Mouse (Mus musculus) erythroid progenitor cell, adult 5-6 weeks (primary cell): Measurements from ENCODE around the gene Sp2. TPM values are rescaled to one million over a fixed set of nuclear protein-coding genes. Genes with fewer than 3 reads are reported as not detected.
A peak's percentile ranks its signal among the peaks of the same experiment; 100 is the strongest.

ENCODE experiments used
- ATAC-seq: replicated peaks from 2 replicates; pipeline ENCODE4 v1.8.0; 2016; ENCODE audit warnings: moderate number of reproducible peaks, mild to moderate bottlenecking, moderate TSS enrichment, inconsistent platforms; ENCODE audit not compliant: poor library complexity, low FRiP score, severe bottlenecking
- total RNA-seq, 2 experiments: library from RNA; stranded (forward) in 1 of 2; stranded (reverse) in 1 of 2; fragments of 150-400 nt in 1 of 2; fragments of 186-747, 209-891 nt in 1 of 2; gene quantifications; 2 replicates each; pipeline versions ENCODE4 v1.2.3 to v1.2.4; 2015 to 2017; ENCODE audit warnings: low replicate concordance in 2 of 2

Gene Sp2
- total RNA-seq, 2 experiments from 2014 or later = 27.8 to 52.4 TPM

DNA sequence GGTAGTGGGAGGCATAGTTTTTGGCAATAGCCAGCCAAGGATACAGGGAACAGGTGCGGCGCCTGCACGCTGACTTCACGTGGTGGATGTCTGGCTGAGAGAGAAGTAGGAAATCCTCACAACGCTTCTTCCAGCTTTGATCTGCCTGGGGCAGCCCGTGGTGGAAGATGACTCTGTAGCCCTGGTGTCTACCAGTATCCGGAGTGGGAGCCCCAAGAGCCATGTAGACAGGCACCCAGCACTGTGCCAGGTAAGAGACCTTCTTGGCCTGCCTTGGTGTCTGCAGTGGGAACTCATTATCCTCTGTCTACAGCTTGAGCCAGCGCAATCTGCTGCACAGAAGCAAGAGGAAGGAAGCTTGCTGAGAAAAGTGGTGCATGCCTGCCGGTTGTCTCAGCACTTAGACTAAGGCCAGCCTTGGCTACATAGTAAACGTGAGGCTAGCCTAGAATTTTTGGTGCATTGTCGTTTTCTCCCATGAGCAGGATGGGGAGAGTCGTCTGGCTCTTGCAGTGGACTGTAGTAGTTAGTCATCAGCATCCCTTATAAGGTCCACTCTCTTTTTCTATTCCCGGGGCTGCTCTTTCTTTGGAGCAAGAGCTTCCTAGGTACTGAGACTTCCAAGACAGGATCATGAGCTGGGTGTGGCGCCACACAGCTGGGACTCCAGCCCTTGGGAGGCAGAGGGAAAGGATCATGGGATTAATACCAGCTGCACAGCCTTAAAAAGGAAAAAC lies 37.7 kb downstream of the Sp2 start:
- no peak for ATAC-seq

DNA sequence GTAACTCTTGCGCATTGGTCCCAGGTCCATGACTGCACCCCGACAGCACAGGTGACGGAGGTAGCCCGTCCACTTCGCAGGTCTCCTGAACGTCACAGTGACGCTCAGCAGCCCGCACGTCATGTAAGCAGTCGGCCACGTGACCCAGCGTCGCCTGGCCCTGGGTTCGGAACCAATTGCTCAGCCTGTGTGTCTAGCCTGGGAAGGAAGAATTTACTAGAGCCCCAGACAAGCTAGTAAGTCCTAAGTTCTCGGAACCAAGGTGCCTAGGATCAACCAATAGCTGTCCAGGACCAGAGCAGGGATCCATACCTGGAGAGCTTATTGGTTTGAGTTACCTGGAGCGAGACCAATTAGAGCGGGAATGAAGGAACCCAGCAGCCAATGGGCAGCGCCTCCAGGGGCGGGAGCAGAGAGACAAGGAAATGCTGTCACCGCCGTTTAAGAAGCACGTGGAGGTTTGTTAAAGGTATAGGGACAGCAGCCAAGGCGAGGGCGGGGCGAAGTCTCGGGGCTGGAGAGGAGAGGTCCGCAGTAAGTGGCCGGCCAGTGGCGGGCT lies 38.9 kb downstream of the Sp2 start, which contains the start of gene Pnpo:
TSS of gene Pnpo (minus strand) at position 241 of the 559 bp plus-strand sequence.
- ATAC-seq = peak; percentile 73

DNA sequence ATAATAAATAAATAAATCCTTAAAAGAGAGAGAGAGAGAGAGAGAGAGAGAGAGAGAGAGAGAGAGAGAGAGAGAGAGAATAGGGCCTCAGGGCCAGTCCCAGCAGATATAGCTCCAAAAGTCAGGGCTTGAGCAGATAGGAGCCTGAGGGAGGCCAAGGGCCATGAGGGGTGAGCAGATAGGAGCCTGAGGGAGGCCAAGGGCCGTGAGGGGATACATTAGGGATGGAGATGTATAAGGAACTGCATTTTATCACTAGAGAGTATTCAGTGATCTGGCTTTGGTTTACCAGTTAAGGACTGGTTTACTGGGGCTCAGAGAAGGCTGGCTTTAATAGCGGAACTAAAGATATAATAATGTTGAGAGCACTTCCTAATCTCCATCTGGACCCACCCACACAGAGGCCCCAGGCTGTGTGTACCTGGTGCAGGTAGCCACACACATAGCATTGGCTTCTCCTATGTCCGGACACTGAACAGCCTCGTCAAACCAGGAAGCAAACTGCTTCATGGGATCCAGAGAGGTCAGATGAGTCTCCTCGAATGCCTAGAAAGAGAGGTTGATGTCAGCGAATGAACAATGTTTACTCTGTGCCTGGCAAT lies 40.7 kb downstream of the Sp2 start:
- ATAC-seq = peak; percentile 51

DNA sequence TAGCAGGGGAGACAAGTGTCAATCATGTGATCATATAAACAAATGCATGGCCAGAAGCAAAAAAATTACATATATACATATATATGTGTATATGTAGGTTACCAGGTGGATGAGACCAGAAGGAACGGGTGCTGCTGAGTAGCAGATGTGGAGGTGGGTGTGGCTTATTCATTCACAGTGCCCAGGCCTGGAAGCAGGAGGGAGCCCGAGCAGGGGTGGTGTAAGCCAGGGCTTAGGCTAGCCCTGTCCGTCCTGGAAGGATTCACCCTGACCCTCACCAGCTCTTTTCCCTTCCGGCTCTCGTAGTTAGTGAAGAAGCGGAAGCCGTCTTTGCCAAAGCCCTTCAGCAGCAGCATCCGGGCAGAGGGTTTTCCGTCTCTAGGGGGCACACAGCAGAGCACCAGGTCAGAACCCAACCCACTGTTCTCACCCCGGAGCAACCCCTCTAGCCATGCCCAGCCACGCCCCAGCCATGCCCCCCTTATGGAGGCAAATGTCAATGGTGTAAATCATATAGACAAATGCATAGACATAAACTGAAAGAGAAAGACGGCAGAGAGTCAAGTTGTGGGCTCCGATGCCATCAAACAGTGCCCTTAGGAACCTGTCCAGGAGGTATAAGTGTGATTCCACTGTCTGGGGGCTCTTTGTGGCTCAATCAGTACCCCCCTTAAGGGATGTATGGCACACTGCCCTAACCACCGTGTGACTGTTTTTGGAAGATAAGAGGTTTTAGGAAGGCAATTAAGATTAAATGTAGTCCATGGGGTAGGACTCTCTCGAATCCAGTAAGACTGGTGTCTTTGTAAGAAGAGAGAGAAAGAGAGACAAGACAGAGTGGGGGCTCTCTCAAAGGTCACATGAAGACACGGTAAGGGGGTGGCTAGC lies 41.9 kb downstream of the Sp2 start:
- peak; percentile 37 for ATAC-seq

DNA sequence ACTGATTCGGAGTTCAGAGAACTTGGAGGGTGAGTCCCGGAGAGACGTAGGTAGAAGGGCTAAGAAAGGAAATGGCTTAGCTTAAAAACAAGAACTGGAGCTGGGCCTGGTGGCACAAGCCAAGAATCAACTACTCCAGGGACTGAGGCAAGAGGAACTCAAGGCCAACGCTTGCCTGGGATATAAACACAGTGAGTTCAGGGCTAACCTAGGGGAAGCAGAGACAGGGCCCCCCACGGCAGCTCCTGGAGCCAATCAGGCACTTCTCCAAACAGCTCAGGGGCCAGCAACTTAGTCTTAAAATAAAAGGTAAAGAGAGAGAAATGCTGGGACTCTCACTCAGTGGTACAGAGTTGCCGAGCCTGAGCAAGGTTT lies 44.3 kb downstream of the Sp2 start:
- no peak for ATAC-seq

DNA sequence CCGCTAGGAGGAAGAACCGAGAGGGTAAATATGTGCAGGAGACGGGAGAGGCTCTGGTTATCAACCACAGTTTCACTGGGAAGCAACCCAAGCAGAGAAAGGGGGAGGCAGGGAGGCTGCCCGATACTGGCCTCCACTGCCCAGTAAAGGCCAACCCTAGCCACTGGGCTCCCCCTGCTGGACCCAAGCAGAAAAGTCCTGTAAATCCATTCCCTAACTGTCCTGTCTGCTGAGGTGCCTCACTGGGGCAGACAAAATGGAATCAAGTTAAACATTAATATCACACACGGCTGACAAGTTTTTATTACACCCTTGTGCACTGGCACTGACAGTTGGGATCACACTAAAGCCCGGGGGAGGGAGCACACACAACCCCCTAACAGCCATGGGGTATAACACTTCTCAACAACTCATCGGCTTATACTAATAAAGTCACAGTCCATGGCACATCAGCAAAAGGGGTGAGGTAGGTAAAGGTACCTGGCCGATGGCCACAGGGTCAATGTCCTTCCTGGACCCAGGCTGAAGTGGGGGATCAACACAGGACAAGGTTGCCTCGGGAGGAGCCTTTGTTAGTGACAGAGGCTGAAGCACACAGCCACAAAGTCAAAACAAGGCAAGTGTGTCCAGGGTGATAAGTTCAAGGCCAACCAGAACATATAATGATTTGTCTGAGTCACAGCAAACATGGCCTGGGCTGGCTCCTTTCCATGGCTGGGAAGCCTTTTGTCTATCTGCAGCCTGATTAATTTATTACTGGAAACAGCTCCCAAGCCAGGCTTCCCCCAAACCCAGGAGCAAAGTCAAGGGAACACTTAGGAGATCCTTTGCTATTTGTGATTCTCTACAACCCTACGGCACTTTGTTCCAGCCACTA lies 45.0 kb downstream of the Sp2 start:
- peak; percentile 64 for ATAC-seq

DNA sequence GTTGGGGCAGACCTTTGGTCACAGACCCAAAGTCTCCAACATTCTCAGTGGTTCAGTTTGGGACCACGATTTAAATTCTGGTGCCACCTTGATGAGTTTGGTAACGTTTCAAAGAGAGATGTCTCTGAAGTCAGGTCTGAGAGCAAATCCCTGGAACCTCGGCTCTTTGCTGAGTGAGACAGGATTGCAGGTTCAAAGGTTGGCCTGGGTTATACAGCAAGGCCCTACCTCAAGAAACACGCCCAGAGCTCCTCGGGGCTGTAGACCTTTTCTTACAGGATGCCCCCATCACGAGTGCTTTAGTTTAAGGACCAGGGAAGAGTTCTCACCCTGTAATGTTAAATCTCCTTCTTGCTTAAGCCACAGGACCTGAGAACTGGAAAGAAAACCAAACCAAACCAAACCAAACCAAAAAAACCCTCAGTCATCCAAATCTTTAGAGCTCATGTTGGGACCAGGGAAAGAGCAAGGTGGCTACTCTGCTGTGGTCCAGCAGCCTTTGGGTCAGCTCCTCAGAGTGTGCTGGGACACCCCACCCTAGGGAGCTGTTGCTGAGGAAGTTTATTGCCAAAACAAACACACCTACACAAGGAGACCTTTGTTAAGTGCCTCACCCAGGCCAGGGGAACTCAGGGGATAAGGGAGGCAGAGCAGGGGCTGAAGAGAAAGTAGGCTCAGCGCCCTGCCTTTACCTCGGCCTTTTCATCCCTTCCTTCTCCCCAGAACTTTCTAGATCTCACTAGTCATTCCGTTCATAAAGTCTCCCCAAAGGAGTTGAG lies 46.7 kb downstream of the Sp2 start:
- no peak for ATAC-seq

DNA sequence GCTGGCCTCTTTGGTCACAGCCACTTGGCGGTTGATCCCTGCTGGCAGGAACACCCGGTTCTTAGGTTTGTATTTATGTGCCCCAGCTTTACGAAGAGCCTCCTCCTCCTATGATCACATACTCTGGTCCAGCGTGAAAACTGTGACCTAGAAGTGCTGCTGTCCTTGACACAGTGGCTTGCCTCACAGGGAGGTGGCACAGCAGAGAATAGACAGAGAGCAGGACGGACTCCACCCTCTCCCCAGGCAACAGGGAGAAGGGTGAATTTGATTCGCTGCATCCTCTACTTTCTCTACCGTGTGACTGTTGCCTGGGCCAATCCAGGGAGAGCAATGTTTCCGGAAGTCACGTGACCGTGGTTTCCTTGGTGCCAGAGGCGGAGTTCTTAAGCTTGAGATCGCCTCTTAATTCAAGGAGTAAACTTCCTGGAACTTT lies 47.8 kb downstream of the Sp2 start:
- ATAC-seq = peak; percentile 82

DNA sequence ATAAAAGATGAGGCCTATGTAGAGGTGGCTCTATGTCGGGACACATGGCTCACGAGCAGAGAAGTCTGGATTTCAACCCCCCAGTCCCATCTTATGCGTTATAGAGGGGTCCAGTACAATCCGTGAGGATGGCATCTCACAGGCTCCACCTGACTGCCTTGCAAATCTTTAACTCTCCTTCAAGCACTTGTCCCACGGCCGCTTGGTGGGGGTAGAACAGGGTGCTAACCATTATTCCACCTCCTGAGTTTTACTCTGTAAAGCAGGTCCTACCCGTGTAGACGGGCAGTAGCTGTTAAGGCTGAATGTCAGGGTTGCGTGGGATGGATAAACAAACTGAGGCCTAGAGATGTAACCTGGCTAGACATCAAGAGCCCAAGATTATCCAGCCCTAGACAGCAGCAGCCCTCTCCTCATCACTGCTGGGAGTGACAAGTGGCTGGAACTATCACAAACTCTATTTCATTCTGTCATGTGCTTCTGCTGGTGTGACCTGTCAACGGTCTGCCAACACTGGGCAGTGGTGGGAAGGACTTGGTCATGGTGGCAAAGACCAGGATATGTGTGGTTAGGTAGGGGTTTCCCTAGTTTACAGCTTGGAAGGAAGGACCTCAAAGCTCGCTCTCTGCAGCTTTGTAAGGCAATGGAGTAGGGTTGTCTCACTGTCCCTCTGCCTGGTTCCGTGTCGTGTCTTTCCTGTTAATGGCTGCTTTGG lies 49.0 kb downstream of the Sp2 start:
- ATAC-seq = no peak

DNA sequence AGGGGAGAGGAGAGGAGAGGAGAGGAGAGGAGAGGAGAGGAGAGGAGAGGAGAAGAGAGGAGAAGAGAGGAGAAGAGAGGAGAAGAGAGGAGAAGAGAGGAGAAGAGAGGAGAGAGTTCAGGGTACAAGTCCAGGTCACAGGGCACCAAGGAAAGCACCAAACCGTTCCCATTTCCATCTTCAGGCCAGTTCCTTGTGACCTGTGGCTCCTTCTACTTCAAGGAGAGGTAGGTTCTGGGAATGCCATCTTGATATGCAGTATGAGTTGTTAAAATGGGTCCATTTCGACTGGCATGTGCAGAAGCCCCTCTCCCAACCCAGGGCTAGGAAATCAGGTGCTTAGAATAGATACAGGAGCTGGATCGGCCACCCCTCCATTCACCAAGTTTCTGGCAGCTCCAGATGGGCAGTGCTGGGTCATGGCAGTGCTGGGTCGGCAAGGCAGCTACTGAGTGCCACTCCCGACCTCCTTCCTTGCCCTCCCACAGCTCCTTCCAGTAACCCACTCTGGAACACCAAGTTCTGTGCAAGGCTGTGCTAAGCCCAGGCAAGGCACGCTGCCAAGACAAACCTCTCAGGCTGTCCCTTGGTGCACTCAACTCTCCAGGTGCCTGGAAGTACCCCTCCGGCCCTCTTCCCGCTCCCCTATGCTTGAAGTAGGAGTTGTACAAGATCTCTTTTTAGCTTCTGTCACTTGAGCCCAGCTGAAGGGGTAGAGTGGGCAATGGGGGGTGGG lies 51.3 kb downstream of the Sp2 start:
- ATAC-seq = no peak

DNA sequence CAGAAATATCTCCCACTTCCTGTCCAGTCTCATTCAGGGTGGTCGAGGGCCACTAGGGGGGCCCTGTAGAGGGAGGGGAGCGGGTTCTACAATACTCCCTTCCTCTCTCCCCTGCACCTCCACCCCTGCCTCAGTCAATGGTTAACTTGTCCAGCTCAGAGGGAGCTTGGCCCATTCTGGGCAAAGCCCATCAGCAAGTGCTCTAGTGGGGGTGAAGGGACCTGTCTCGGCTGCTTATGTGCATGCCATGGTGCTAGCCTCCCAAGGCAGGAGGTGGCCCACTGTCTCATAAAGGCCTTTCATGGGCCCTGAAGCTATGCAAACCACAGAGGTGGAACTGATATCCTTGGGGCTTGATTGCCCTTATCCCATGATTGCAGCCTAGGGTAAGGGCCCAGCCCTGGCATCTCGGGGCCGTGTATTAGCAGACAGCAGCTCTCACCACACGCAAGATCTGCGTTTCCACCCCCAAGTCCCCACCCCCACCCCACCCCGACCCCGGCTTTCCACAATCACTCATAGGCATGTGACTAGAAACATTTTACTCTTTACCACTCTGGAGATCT lies 52.9 kb downstream of the Sp2 start:
- ATAC-seq = no peak

DNA sequence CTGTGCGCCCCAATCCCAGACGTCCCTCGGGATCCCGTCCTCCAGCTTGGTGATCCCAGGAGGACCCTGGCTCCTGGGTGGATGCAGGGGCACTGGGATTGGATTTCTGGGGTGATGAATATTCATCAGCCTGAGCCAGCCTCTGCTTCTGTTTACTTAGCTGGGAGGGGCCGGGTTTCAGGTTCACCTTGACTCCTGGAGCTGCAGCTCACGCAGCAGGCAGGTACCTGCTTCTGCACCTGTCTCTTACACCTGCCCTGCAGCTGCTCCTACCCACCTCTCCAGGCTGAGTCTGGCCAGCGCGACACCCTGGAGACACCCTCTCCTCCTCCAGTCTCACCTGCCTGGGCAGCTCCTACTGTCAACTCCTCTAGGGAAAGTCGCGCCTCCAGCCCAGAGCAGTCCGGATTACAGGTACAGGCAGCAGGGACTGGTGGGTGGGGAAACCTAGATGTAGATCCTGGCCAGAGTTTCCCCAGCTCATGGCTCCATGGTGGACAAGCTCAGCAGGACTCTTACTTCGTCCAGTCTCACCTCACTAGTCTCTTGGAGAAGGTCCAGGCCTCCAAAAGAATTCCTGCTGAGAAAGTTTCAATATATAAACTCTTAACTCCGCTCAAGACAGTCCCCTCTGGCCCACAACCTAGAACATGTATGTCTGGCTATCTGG lies 53.5 kb downstream of the Sp2 start:
- no peak for ATAC-seq

DNA sequence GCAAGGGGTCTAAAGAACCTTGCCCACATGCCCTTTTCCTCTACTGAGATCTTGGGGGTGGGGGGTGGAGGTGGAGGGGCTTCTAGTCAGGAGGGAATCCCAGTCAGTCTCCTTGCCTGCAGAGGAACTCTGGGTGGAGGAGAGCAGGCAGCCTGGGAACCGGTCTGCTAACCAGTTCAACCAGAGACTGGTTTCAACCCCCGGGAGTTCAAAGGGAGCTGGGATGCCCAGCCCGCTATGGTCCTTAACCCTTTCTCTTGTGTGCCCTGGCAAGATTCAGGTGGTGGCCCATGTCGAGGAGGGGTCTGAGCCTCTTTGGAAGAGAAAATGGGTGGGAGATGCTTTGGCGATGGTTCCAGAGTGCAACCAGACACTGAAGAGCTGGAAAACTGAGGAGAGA lies 54.1 kb downstream of the Sp2 start:
- ATAC-seq = no peak

DNA sequence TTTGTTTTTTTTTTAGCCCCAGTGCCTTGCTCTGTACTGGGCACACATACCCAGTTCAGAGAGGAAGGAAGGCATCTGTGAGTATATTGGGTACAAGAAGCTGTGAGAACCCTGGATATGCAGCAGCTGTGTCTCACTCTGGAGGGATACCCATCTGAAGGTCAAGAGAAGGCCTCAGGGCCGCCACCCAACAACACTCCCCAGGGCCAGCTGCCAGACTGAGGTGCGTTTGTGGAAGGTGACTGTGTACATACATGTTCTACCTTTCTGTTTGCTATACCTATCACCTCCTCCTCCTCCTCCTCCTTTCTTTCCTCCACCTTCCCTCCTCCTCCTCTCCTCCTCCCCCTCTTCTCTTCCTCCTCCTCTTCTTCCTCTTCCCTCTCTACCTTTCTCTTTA lies 54.7 kb downstream of the Sp2 start, which contains the start of gene Prr15l:
TSS of gene Prr15l (plus strand) at position 17 of the 400 bp plus-strand sequence.
- no peak for ATAC-seq

DNA sequence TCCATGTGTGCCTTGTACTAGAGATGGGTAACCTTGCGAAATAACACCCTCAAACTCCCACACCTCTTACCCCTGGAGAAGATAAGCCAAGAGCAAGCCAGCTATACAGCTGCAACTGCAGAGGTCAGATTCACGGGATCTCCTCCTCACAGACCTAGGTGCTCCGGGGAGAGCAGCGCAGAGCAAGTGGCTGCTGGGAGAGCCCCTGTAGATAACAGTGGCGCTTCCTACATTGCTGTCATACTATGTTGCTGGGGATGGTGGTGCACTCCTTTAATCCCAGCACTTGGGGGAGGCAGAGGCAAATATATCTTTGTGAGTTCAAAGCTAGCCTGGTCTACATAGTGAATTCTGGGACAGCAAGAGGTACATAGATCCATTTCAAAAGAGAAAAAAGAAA lies 56.2 kb downstream of the Sp2 start:
- peak; percentile 67 for ATAC-seq

DNA sequence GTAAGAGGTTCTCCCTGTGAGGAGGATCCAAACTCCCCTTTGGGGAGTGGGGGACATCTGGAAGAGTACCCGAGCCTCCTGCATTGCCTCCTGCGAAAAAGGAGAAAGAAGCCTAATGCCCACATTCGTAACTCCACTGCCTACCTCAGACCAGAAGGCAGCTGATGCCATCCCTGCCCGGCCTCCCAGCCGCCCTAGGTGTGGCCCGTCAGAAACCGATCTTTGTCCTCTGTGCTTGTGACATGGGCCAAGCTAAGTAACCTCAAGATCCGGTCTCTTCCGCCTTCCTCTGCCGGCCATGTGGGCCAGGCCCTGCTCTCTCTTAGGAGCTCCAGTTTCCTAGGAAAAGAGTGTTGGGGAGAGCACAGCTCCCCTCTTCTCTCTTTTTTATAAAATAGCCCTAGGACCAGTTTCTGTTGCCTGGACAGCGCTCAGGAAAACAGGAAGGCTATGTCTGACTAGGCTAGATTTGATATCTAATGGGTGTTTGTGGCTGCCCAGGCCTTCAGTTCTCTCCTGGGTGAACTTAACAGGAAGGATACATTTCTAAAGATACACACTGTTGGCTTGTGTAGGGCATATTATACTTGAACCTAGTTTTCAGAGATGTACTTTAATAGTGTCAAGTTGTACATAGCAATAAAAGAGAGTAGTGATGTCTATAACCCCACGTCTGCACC lies 57.1 kb downstream of the Sp2 start:
- peak; percentile 78 for ATAC-seq
